Mouse (Mus musculus): ENCODE results near the gene Slc35a2.

- TF ChIP-seq CTCF (IDR thresholded peaks at IDR 0.05; ENCODE audit: borderline replicate concordance, control insufficient read depth, extremely low read depth, insufficient read depth, low read length, poor library complexity): no peak
- no peak for TF ChIP-seq POLR2A (IDR thresholded peaks at IDR 0.05; ENCODE audit: control insufficient read depth, extremely low read depth, insufficient read depth, low read length, poor library complexity)
Observed at GRCm38 (mm10) chrX:7926266-7926665, 42.4 kb downstream of the Slc35a2 start.

Data from thymus, adult 2 months (tissue).